Mouse (Mus musculus): ENCODE measurements around the gene Apoc4.
A peak's percentile ranks its signal among the peaks of the same experiment; 100 is the strongest.

GRCm38 (mm10) chr7:19668947-19669721, 12.1 kb downstream of the Apoc4 start:
- TF ChIP-seq CTCF (IDR thresholded peaks at IDR 0.05; ENCODE audit: low read depth, low read length) (peak; percentile 70), POLR2A (IDR thresholded peaks at IDR 0.05; ENCODE audit: borderline replicate concordance, low read depth, low read length) (no peak)
